Mouse (Mus musculus): ENCODE results near the gene Nosip. TPM values are rescaled to one million over a fixed set of nuclear protein-coding genes. Genes with fewer than 3 reads are reported as not detected.

Nosip gene
- total and polyA plus RNA-seq, 2 experiments = 22.8 to 35.8 TPM

GRCm38 (mm10) chr7:45118336-45118735 is 56.1 kb downstream of the Nosip start:
- Histone ChIP-seq H3K36me3 (ENCODE audit: control insufficient read depth, insufficient read depth, low read length) (peaks cover 12% of the 10 kb centered on the region; the same call in 1 of the 2 replicates), H3K4me3 (ENCODE audit: insufficient read depth, low read depth, low read length) (no peak overlapping the region), H3K27me3 (ENCODE audit: control insufficient read depth, insufficient read depth, low read length) (no peaks in the 10 kb centered on the region), H3K79me2 (ENCODE audit: control insufficient read depth, insufficient read depth, low read length) (no peaks in the 10 kb centered on the region), H3K4me1 (ENCODE audit: control insufficient read depth, insufficient read depth, low read length) (peaks cover 9% of the 10 kb centered on the region), H3K9ac (ENCODE audit: low read depth, low read length) (no peak overlapping the region), H3K27ac (replicated peaks; ENCODE audit: insufficient read depth, low read depth, low read length) (no peak overlapping the region)
- WGBS = 67% methylated on average over 6 of the region's 6 CpGs
- no peak for DNase-seq (ENCODE audit: extremely low read depth, low read depth, low spot score)
- TF ChIP-seq POLR2A (IDR thresholded peaks at IDR 0.05; ENCODE audit: extremely low read depth, insufficient read depth, low read length) (no peak), CTCF (IDR thresholded peaks at IDR 0.05; ENCODE audit: low read depth, low read length) (no peak)

- DNase-seq (ENCODE audit: extremely low read depth, low read depth, low spot score) = no peak
- H3K36me3 ChIP-seq (ENCODE audit: control insufficient read depth, insufficient read depth, low read length) = peaks cover 12% of the 10 kb centered on the region; the same call in 1 of the 2 replicates
- H3K27me3 ChIP-seq (ENCODE audit: control insufficient read depth, insufficient read depth, low read length) = no peaks in the 10 kb centered on the region
- TF ChIP-seq CTCF (IDR thresholded peaks at IDR 0.05; ENCODE audit: low read depth, low read length) = no peak
- TF ChIP-seq POLR2A (IDR thresholded peaks at IDR 0.05; ENCODE audit: extremely low read depth, insufficient read depth, low read length) = no peak
- H3K9ac ChIP-seq (ENCODE audit: low read depth, low read length) = no peak overlapping the region
- no peak overlapping the region for H3K27ac ChIP-seq (replicated peaks; ENCODE audit: insufficient read depth, low read depth, low read length)
- WGBS = 81% methylated on average over 5 of the region's 5 CpGs
- no peaks in the 10 kb centered on the region; the same call in 1 of the 2 replicates for H3K79me2 ChIP-seq (ENCODE audit: control insufficient read depth, insufficient read depth, low read length)
- no peak overlapping the region for H3K4me3 ChIP-seq (ENCODE audit: insufficient read depth, low read depth, low read length)
- H3K4me1 ChIP-seq (ENCODE audit: control insufficient read depth, insufficient read depth, low read length) = peaks cover 12% of the 10 kb centered on the region
Observed at GRCm38 (mm10) chr7:45119780-45120709, 57.8 kb downstream of the Nosip start.

GRCm38 (mm10) chr7:45121404-45121803 is 59.2 kb downstream of the Nosip start:
- Histone ChIP-seq H3K4me3 (ENCODE audit: insufficient read depth, low read depth, low read length) (no peak overlapping the region), H3K27ac (replicated peaks; ENCODE audit: insufficient read depth, low read depth, low read length) (no peak overlapping the region), H3K27me3 (ENCODE audit: control insufficient read depth, insufficient read depth, low read length) (no peaks in the 10 kb centered on the region), H3K36me3 (ENCODE audit: control insufficient read depth, insufficient read depth, low read length) (peaks cover 23% of the 10 kb centered on the region; the same call in 1 of the 2 replicates), H3K4me1 (ENCODE audit: control insufficient read depth, insufficient read depth, low read length) (peaks cover 16% of the 10 kb centered on the region), H3K79me2 (ENCODE audit: control insufficient read depth, insufficient read depth, low read length) (no peaks in the 10 kb centered on the region; the same call in 1 of the 2 replicates), H3K9ac (ENCODE audit: low read depth, low read length) (no peak overlapping the region)
- TF ChIP-seq POLR2A (IDR thresholded peaks at IDR 0.05; ENCODE audit: extremely low read depth, insufficient read depth, low read length) (no peak), CTCF (IDR thresholded peaks at IDR 0.05; ENCODE audit: low read depth, low read length) (no peak)
- no peak for DNase-seq (ENCODE audit: extremely low read depth, low read depth, low spot score)
- WGBS = 70% methylated on average over 8 of the region's 8 CpGs

GRCm38 (mm10) chr7:45121966-45122365 is 59.7 kb downstream of the Nosip start:
- Histone ChIP-seq H3K27me3 (ENCODE audit: control insufficient read depth, insufficient read depth, low read length) (no peaks in the 10 kb centered on the region), H3K4me3 (ENCODE audit: insufficient read depth, low read depth, low read length) (no peak overlapping the region), H3K9ac (ENCODE audit: low read depth, low read length) (no peak overlapping the region), H3K79me2 (ENCODE audit: control insufficient read depth, insufficient read depth, low read length) (no peaks in the 10 kb centered on the region; the same call in 1 of the 2 replicates), H3K36me3 (ENCODE audit: control insufficient read depth, insufficient read depth, low read length) (peaks cover 25% of the 10 kb centered on the region; the same call in 1 of the 2 replicates), H3K27ac (replicated peaks; ENCODE audit: insufficient read depth, low read depth, low read length) (peak overlapping the region; percentile 10; the same call in 1 of the 2 replicates), H3K4me1 (ENCODE audit: control insufficient read depth, insufficient read depth, low read length) (peaks cover 21% of the 10 kb centered on the region)
- DNase-seq (ENCODE audit: extremely low read depth, low read depth, low spot score) = no peak
- TF ChIP-seq POLR2A (IDR thresholded peaks at IDR 0.05; ENCODE audit: extremely low read depth, insufficient read depth, low read length) (no peak), CTCF (IDR thresholded peaks at IDR 0.05; ENCODE audit: low read depth, low read length) (no peak)

- H3K36me3 ChIP-seq (ENCODE audit: control insufficient read depth, insufficient read depth, low read length) = peaks cover 30% of the 10 kb centered on the region; the same call in 1 of the 2 replicates
- no peak for DNase-seq (ENCODE audit: extremely low read depth, low read depth, low spot score)
- 79% methylated on average over 15 of the region's 15 CpGs for WGBS
- H3K79me2 ChIP-seq (ENCODE audit: control insufficient read depth, insufficient read depth, low read length) = peaks cover 3% of the 10 kb centered on the region; the same call in 1 of the 2 replicates
- H3K27me3 ChIP-seq (ENCODE audit: control insufficient read depth, insufficient read depth, low read length) = no peaks in the 10 kb centered on the region
- H3K27ac ChIP-seq (replicated peaks; ENCODE audit: insufficient read depth, low read depth, low read length) = no peak overlapping the region
- no peak overlapping the region for H3K9ac ChIP-seq (ENCODE audit: low read depth, low read length)
- H3K4me3 ChIP-seq (ENCODE audit: insufficient read depth, low read depth, low read length) = no peak overlapping the region
- TF ChIP-seq CTCF (IDR thresholded peaks at IDR 0.05; ENCODE audit: low read depth, low read length) (no peak), POLR2A (IDR thresholded peaks at IDR 0.05; ENCODE audit: extremely low read depth, insufficient read depth, low read length) (no peak)
- peaks cover 26% of the 10 kb centered on the region for H3K4me1 ChIP-seq (ENCODE audit: control insufficient read depth, insufficient read depth, low read length)
Observed at GRCm38 (mm10) chr7:45122561-45123185, 60.4 kb downstream of the Nosip start.
